Mouse (Mus musculus) adrenal gland, postnatal 10 days (tissue): Measurements from ENCODE around the gene Egfl7. TPM values are rescaled to one million over a fixed set of nuclear protein-coding genes. Genes with fewer than 3 reads are reported as not detected.

Experiments
- DNase-seq: peaks from one replicate; pipeline ENCODE4 v3.0.0; 2021; ENCODE audit warnings: mixed read lengths
- microRNA-seq: library from miRNA; unstranded; fragments of <30 nt; microRNA quantifications from one replicate; pipeline ENCODE4 v1.2.0, GENCODE M21; 2021
- total RNA-seq, 2 experiments: library from RNA; stranded (reverse); gene quantifications; 2 replicates each; pipeline ENCODE4 v1.2.3; 2021

The Egfl7 gene
- total RNA-seq, 2 experiments from 2014 or later, result 210 to 304 TPM

- peak; percentile 52 for DNase-seq
Observed at GRCm38 (mm10) chr2:26639083-26639482, 59.3 kb downstream of the Egfl7 start.

DNA sequence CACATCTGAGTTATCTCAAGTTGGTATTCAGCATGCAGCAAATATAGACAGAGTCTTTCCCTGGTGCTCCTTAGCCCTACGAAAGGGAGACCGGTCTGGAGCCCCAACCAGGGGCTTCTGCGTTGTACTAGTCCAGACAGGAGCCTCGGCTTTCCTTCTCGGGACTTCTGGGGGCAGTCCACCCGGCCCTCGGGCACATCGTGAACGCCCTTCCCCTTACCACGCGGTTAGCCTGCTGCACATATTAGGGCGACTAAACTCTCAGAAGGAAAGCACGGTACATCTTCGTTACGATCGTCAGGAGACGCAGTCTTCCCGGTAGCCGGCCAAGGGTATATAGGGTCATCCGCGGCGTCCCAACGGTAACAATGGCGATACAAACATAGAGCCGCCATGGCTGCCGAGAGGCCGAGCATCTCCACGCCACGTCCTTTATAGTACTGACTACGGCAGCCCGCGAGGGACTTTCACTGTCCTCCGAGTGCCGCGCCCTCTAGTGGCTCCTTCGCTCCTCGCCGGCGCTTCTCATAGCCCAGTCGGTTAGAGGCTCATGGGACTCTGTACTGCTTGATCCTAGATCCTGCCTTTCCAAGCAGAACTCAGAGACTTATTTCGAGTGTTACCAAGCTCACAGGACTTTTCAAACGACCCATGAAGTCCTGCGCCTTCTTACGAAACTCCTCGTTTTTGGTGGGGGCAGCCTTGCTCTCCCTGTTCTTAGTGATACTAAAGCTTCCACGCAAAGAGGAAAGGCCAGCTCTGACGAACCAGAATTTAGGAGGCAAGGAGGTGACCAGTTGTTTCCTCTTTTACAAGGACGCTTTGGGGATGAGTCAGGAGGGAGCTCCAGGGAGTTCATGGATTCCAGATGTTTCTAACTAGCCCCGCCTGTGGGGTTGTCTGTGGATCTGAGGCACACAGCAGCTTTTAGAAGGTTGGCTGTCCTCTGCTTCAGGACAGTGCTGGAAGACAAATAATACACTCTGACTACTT is 60.3 kb downstream of the Egfl7 start:
- peak; percentile 99 for DNase-seq

GRCm38 (mm10) chr2:26641006-26641647 is 61.3 kb downstream of the Egfl7 start:
- no peak for DNase-seq

Small RNA genes within 50 kb of the gene (microRNA-seq; reads per million reads assigned to microRNA genes)
- gene Mir126a, result 3.7 reads per million
- gene Mir126b, result not detected

Other genes starting within 250 kb of the Egfl7 start
- 10 to 100 TPM; 18.5 to 20.2 TPM for gene Dnlz, start 227.9 kb upstream of the Egfl7 start, total RNA-seq
- 1 to 10 TPM; 1.5 to 2.2 TPM for gene Card9, start 219.1 kb upstream of the Egfl7 start, total RNA-seq
- gene Snapc4, start 199.4 kb upstream of the Egfl7 start, total RNA-seq, result 10 to 100 TPM; 19.6 to 33.0 TPM
- 10 to 100 TPM; 76.5 to 78.7 TPM for gene Entr1, start 190.7 kb upstream of the Egfl7 start, total RNA-seq
- 100 to 1,000 TPM; 125 to 129 TPM for gene Pmpca, start 190.7 kb upstream of the Egfl7 start, total RNA-seq
- 10 to 100 TPM; 17.0 to 22.5 TPM for gene Inpp5e, start 170.8 kb upstream of the Egfl7 start, total RNA-seq
- gene Sec16a, start 134.8 kb upstream of the Egfl7 start, total RNA-seq, result 10 to 100 TPM; 47.6 to 48.4 TPM
- gene Notch1, start 63.4 kb upstream of the Egfl7 start, total RNA-seq, result 10 to 100 TPM; 27.1 to 36.4 TPM
- gene Gm20532, start 6.6 kb downstream of the Egfl7 start, total RNA-seq, result not detected
- gene Agpat2, start 24.4 kb downstream of the Egfl7 start, total RNA-seq, result 100 to 1,000 TPM; 333 to 433 TPM
- 10 to 100 TPM in 1 of 2 experiments, 1 to 10 TPM in 1; 9.1 to 17.1 TPM for gene Fam69b, start 48.4 kb downstream of the Egfl7 start, total RNA-seq
- not detected for gene Lcn4, start 91.3 kb downstream of the Egfl7 start, total RNA-seq